Mouse (Mus musculus) bone marrow, adult 2 months (tissue): Measurements from ENCODE around the gene 4930556J24Rik.

ENCODE experiments used
- CTCF ChIP-seq: fragments of 200-500 bp; IDR thresholded peaks from 2 replicates; pipeline ENCODE4 v1.5.1; 2011; ENCODE audit warnings: low read length, control low read depth; ENCODE audit not compliant: control insufficient read depth, insufficient read depth
- POLR2A ChIP-seq: fragments of 200-500 bp; IDR thresholded peaks from 2 replicates; pipeline ENCODE4 v1.6.1; 2011; ENCODE audit warnings: low read depth, mild to moderate bottlenecking, control low read depth, low read length, borderline replicate concordance; ENCODE audit not compliant: control insufficient read depth

DNA sequence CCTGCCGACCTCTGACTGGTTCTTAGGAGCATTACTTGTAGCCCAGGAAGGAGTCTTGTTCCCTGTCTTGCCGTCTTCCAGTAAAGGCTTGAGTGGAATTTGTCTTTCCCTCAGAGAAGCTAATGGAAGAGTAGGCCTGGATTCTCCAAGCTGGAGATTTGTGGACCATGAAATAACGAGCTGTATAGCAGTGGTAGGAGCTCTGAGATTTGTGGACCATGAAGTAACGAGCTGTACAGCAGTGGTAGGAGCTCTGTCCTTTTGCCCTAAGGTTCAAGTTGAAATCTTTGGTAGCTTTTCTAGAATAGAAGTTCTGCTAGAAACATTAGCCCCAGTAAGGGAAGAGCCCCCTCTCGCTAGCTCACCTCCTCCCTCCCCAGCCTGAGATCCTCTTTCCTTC is 1.8 kb upstream of the 4930556J24Rik start:
- TF ChIP-seq CTCF (no peak), POLR2A (no peak)
